Mouse (Mus musculus) midbrain, embryonic 10.5 days (tissue): ENCODE measurements around the gene Tma16. TPM values are rescaled to one million over a fixed set of nuclear protein-coding genes. Genes with fewer than 3 reads are reported as not detected.

Experiments
- DNase-seq: peaks from one replicate; pipeline ENCODE4 v3.0.0-alpha.2; 2017; ENCODE audit warnings: low spot score
- H3K27ac ChIP-seq: fragments of 300-500 bp; sonication (generic); replicated peaks from 2 replicates; pipeline ENCODE4 v1.5.1; 2016; ENCODE audit warnings: mild to moderate bottlenecking
- H3K27me3 ChIP-seq: fragments of 300-500 bp; sonication (generic); 2 replicates; pipeline ENCODE4 v1.6.1; 2016; ENCODE audit warnings: low read depth, mild to moderate bottlenecking; ENCODE audit not compliant: poor library complexity, severe bottlenecking
- H3K36me3 ChIP-seq: fragments of 300-500 bp; sonication (generic); 2 replicates; pipeline ENCODE4 v1.6.1; 2016; ENCODE audit warnings: mild to moderate bottlenecking, moderate library complexity
- H3K4me1 ChIP-seq: fragments of 300-500 bp; sonication (generic); 2 replicates; pipeline ENCODE4 v1.6.1; 2016
- H3K4me3 ChIP-seq: fragments of 300-500 bp; sonication (generic); 2 replicates; pipeline ENCODE4 v1.5.1; 2016; ENCODE audit warnings: mild to moderate bottlenecking, moderate library complexity
- H3K9me3 ChIP-seq: fragments of 300-500 bp; sonication (generic); replicated peaks from 2 replicates; pipeline ENCODE4 v1.6.1; 2016; ENCODE audit warnings: mild to moderate bottlenecking
- WGBS: fragments of 180-500 bp; shearing (Covaris S2); methylation state at CpG from one replicate; pipeline ENCODE4 v1.1.7; 2016; 5-methylcytosine and 5-hydroxymethylcytosine counted together
- polyA plus RNA-seq: library from polyadenylated mRNA; unstranded; fragments of >200 nt; fragmentation: Nextera tagmentation; extraction: Ambion mirVana; gene quantifications from 2 replicates; pipeline ENCODE4 v1.2.1, GENCODE M21; 2016

Gene Tma16
- polyA plus RNA-seq, 1 experiment from 2014 or later, result 18.9 TPM

- Histone ChIP-seq H3K4me3 (no peak overlapping the region), H3K36me3 (no peaks in the 10 kb centered on the region), H3K27me3 (no peaks in the 10 kb centered on the region), H3K9me3 (no peaks in the 10 kb centered on the region), H3K27ac (no peak overlapping the region), H3K4me1 (no peaks in the 10 kb centered on the region)
- no peak for DNase-seq
- 29% methylated on average over 5 of the region's 5 CpGs for WGBS
Measured at GRCm38 (mm10) chr8:66450691-66451090, 35.6 kb downstream of the Tma16 start.

GRCm38 (mm10) chr8:66445351-66445750 is 41.0 kb downstream of the Tma16 start:
- 81% methylated on average over 3 of the region's 3 CpGs for WGBS
- Histone ChIP-seq H3K36me3 (no peaks in the 10 kb centered on the region), H3K4me3 (no peak overlapping the region)

GRCm38 (mm10) chr8:66444141-66444540 is 42.2 kb downstream of the Tma16 start:
- no peak for DNase-seq
- Histone ChIP-seq H3K27me3 (no peaks in the 10 kb centered on the region), H3K27ac (no peak overlapping the region), H3K4me1 (no peaks in the 10 kb centered on the region), H3K9me3 (no peaks in the 10 kb centered on the region), H3K4me3 (no peak overlapping the region), H3K36me3 (no peaks in the 10 kb centered on the region)
- 84% methylated on average over 5 of the region's 5 CpGs for WGBS

More at GRCm38 (mm10) chr8:66445351-66445750, 41.0 kb downstream of the Tma16 start:
- no peak overlapping the region for H3K27ac ChIP-seq
- no peak for DNase-seq
- H3K4me1 ChIP-seq, result no peaks in the 10 kb centered on the region
- no peaks in the 10 kb centered on the region for H3K27me3 ChIP-seq
- H3K9me3 ChIP-seq, result no peaks in the 10 kb centered on the region

- 44% methylated on average over 1 of the region's 1 CpGs for WGBS
- Histone ChIP-seq H3K4me1 (no peaks in the 10 kb centered on the region), H3K9me3 (no peaks in the 10 kb centered on the region), H3K36me3 (no peaks in the 10 kb centered on the region), H3K4me3 (no peak overlapping the region), H3K27ac (no peak overlapping the region), H3K27me3 (no peaks in the 10 kb centered on the region)
- DNase-seq, result no peak
Measured at GRCm38 (mm10) chr8:66442778-66443177, 43.6 kb downstream of the Tma16 start.

GRCm38 (mm10) chr8:66441123-66441522 is 45.2 kb downstream of the Tma16 start:
- H3K36me3 ChIP-seq, result no peaks in the 10 kb centered on the region
- no peak overlapping the region for H3K27ac ChIP-seq
- no peaks in the 10 kb centered on the region for H3K27me3 ChIP-seq
- H3K4me3 ChIP-seq, result no peak overlapping the region
- DNase-seq, result no peak
- no peaks in the 10 kb centered on the region for H3K9me3 ChIP-seq
- H3K4me1 ChIP-seq, result no peaks in the 10 kb centered on the region
- WGBS, result 45% methylated on average over 1 of the region's 1 CpGs

GRCm38 (mm10) chr8:66438468-66438867 is 47.9 kb downstream of the Tma16 start:
- Histone ChIP-seq H3K9me3 (no peaks in the 10 kb centered on the region), H3K4me1 (no peaks in the 10 kb centered on the region), H3K36me3 (no peaks in the 10 kb centered on the region), H3K27me3 (no peaks in the 10 kb centered on the region), H3K27ac (no peak overlapping the region), H3K4me3 (no peak overlapping the region)
- WGBS, result 90% methylated on average over 4 of the region's 4 CpGs
- DNase-seq, result no peak

DNA sequence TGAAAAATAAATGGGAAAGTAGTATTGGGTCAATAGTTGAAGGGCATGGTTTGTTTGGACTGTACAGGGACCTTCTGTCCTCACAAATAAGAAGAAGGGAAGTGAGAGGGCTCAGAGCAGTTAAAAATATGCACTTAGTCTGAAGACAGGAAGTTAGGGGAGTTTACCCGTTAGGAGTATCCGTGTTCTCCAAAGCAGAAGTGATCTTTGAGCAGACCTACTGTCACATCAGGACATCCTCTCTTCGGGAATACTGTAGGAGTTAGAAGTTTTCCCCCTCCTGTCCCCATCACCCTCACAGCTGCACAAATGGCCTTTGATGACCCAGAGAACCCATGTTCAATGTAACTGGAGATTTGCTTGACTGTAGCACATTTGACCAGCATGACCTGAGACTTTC is 48.4 kb downstream of the Tma16 start:
- 85% methylated on average over 3 of the region's 3 CpGs for WGBS
- Histone ChIP-seq H3K4me3 (no peak overlapping the region), H3K27me3 (no peaks in the 10 kb centered on the region), H3K36me3 (no peaks in the 10 kb centered on the region), H3K4me1 (no peaks in the 10 kb centered on the region), H3K27ac (no peak overlapping the region), H3K9me3 (no peaks in the 10 kb centered on the region)
- DNase-seq, result no peak

DNA sequence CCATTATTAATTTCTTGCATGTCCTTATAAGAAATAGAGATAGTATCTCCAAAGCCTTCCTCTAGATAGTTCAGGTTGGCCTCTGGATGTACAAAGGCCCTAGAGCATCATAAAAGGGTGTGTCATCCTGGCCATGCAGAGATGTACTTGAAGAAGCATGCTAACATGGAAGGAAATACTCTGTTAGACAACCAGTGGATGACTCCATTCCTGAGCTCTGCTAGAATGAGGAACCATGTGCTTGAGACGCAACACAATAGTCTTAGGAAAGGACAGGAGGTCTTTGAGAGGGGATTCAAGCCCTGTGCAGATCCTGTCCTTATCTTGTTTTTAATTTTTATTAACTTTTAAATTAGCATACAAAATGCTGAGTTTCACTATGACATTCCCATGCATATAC is 49.5 kb downstream of the Tma16 start:
- Histone ChIP-seq H3K36me3 (no peaks in the 10 kb centered on the region), H3K4me1 (no peaks in the 10 kb centered on the region), H3K27me3 (no peaks in the 10 kb centered on the region), H3K9me3 (no peaks in the 10 kb centered on the region), H3K27ac (no peak overlapping the region), H3K4me3 (no peak overlapping the region)
- DNase-seq, result no peak
- 88% methylated on average over 1 of the region's 1 CpGs for WGBS

GRCm38 (mm10) chr8:66433577-66433976 is 52.8 kb downstream of the Tma16 start:
- no peaks in the 10 kb centered on the region for H3K36me3 ChIP-seq
- H3K4me3 ChIP-seq, result no peak overlapping the region
- no peak for DNase-seq
- no peak overlapping the region for H3K27ac ChIP-seq
- H3K4me1 ChIP-seq, result no peaks in the 10 kb centered on the region
- no peaks in the 10 kb centered on the region for H3K9me3 ChIP-seq
- H3K27me3 ChIP-seq, result no peaks in the 10 kb centered on the region

GRCm38 (mm10) chr8:66430639-66431038 is 55.7 kb downstream of the Tma16 start:
- Histone ChIP-seq H3K9me3 (no peaks in the 10 kb centered on the region), H3K4me1 (no peaks in the 10 kb centered on the region), H3K4me3 (no peak overlapping the region), H3K36me3 (no peaks in the 10 kb centered on the region), H3K27ac (no peak overlapping the region), H3K27me3 (no peaks in the 10 kb centered on the region)
- 86% methylated on average over 2 of the region's 2 CpGs for WGBS
- DNase-seq, result no peak

Other genes with a start within 250 kb of the Tma16 start
- gene Tktl2, start 25.2 kb upstream of the Tma16 start, polyA plus RNA-seq, result not detected in 2 replicates
- gene Npy5r, start 201.6 kb upstream of the Tma16 start, polyA plus RNA-seq, result 0.11 and 0.34 TPM in 2 replicates
- gene Npy1r, start 210.7 kb upstream of the Tma16 start, polyA plus RNA-seq, result 0.54 and 0.87 TPM in 2 replicates